Mouse (Mus musculus) adrenal gland, postnatal 10 days (tissue): ENCODE measurements around the gene Ccdc163. TPM values are rescaled to one million over a fixed set of nuclear protein-coding genes. Genes with fewer than 3 reads are reported as not detected.

Source experiments
- DNase-seq: peaks from one replicate; pipeline ENCODE4 v3.0.0; 2021; ENCODE audit warnings: mixed read lengths
- total RNA-seq, 2 experiments: library from RNA; stranded (reverse); gene quantifications; 2 replicates each; pipeline ENCODE4 v1.2.3; 2021

Ccdc163 gene
- total RNA-seq, 2 experiments from 2014 or later, result 18.6 to 20.2 TPM

DNA sequence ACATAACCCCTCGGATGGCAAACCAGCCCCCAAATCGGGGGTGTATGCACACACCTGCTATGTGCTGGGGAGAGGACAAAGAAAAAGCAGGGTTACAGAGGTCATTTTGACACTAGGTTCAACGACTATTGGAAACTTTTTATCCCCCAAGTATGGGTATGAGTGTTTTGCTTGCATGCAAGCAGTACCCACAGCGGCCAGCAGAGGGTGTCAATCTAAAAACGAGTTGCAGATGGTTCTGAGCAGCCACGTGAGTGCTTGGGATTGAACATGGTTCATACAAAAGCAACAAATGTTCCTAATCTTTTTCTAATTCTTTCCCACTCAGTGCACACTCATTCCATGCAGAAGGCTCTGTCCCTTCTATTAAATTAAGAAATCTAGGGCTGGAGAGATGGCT, 4.5 kb upstream of the Ccdc163 start:
- DNase-seq, result peak; percentile 87

- DNase-seq, result no peak
Measured at GRCm38 (mm10) chr4:116707666-116708065, 643 bp upstream of the Ccdc163 start.

GRCm38 (mm10) chr4:116708791-116709390, 582 bp downstream of the Ccdc163 start:
- no peak for DNase-seq

DNA sequence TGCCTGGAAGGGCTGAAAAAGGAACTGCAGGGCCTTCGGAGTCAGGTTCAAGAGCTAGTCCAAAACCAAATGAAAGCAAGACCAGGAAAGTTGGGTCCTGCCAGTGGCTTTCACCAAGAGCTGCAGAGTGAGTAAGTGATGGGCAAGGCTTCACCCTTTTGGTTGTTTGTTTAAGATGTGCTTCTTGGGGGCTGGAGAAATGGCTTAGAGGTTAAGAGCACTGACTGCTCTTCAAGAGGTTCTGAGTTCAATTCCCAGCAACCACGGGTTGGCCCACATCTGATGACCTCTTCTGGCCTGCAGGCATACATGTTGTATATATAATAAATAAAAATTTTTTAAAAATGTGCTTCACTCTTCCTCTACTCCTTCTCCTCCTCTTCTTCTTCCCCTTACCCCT, 1.8 kb downstream of the Ccdc163 start:
- DNase-seq, result no peak

GRCm38 (mm10) chr4:116712536-116712935, 4.2 kb downstream of the Ccdc163 start:
- DNase-seq, result no peak

DNA sequence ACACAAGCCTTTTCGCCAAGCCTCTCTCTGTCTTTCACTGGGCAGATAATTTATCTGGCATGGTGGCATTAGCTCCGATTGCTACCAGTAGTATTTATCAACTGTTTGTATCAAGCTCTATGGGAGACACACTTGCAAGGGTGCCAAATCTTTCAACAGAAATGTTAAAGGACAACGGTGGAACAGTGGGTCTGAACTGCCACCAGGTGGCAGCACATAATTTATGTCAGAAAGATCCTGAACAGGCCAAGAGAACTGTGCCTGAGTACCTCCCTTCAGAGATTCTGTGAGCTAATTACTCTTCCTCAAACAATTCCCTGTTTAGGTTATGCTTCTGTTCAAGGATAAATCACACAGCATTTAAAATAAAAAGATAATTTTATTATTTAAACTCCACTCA, 11.1 kb downstream of the Ccdc163 start:
- peak; percentile 81 for DNase-seq

DNA sequence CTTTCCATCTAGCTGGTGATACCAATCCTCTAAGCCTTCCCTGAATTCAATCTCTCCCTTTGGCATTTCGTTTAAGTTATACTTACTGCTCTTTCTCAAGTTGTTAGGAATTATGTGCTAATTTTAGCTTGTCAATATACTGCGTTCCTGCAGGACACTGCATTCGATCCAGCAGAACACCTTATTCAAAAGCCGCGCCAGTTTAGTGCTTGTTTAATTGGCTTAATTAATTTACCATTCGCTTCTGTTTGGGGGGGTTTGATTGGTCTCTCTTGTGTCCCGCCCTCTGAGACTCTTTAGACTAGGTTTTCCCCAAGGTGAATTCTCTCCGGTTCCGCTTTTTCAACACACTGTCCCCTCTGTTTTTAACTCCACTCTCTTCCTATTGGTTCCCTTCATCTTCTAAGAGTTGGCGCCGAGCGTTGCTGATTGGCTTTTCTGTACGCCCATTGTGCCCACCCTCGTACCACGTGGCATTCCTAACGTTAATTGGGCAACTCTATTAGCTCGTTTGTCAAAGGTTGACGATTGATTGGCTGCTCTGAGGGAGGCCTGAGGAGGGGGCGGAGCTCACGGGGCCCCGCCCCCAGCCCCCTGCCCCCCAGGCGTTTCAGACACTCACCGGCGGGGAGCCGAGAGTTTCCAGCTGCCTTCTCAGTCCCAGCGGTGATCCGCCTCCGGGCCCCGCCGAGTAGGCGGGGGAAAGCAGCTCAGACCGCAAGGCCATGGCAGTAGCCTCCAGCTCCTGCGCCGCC, 12.2 kb downstream of the Ccdc163 start, which contains the start of gene Tesk2:
Gene Tesk2, plus strand, starts transcription at position 606 of the 755 bp plus-strand sequence.
- peak; percentile 92 for DNase-seq

GRCm38 (mm10) chr4:116721098-116721628, 12.9 kb downstream of the Ccdc163 start:
- DNase-seq, result no peak

- DNase-seq, result no peak
Measured at GRCm38 (mm10) chr4:116722230-116722629, 13.9 kb downstream of the Ccdc163 start.

GRCm38 (mm10) chr4:116725444-116725843, 17.1 kb downstream of the Ccdc163 start:
- DNase-seq, result no peak

GRCm38 (mm10) chr4:116727401-116727800, 19.1 kb downstream of the Ccdc163 start:
- DNase-seq, result no peak

DNA sequence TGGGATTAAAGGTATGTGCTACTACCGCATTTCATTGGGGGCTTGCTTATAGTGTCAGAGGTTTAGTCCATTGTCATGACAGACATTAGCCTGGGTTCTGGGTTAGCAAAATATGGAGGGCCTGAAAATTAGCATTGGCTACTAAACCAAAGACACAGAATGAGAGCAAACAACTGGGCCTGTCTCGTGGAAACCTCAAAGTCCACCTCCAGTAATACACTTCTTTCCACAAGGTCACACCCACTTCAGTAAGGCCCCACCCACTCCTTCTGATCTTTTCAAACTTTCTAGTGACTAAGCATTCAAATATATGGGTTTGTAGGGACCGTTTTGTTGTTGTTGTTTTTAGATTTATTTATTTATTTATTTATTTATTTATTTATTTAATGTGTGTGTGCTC, 21.2 kb downstream of the Ccdc163 start:
- DNase-seq, result no peak

GRCm38 (mm10) chr4:116731077-116731476, 22.8 kb downstream of the Ccdc163 start:
- DNase-seq, result no peak

- DNase-seq, result no peak
Measured at GRCm38 (mm10) chr4:116732355-116732754, 24.0 kb downstream of the Ccdc163 start.

DNA sequence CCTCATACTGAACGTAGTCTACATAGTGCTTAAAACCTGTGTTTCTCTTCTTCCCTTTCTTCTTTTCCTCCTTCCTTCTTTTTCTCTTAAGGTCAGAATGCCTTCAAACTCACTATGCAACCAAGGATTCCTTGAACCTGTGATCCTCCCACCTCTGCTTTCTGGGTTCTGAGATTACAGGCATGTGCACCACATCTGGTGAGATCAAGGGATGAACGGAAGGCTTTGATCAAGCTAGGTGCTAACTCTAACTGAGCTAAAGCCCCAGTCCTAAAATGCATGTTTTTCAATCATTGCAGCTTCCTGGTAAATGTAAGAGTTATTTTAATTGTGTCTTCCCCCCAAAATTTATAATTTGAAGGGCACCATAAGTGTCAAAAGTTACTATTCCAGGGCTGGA, 26.7 kb downstream of the Ccdc163 start:
- no peak for DNase-seq

DNA sequence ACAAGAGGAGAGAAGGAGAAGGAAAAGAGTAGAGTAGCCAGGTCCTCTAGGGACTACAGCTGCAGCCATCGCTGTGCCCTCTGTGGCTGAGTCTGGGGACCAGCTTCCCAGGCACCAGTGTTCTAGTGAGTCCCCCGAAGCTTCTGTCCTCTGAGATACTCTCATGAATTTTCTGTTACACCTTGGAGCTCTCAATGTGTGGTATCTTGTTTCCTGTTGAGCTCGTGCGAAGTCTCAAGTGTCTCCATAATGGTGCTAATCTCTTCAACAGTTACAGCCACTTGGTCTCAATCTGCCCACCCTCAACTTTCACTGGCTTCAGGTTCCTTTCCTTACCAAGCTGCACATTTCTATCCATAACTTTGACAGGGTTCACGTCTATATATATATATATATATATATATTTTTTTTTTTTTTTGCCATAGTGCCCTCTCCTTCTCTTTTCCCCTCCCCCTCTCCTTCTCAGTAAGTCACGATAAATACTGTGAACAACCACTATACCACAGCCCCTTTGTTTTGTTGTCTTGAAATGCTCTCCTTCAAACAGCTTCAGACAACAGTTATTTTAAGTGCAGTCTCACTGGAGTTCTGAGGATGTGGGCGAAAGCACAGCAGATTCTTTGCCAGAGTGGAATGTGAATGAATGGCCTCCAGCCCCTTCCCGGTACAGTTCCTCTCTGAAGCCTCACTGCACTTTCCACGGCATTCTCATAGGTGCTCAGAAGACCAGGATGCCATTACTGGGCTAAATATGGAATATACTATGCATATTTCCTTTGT, 30.9 kb downstream of the Ccdc163 start:
- DNase-seq, result no peak

GRCm38 (mm10) chr4:116749750-116750149, 41.4 kb downstream of the Ccdc163 start:
- DNase-seq, result no peak

- no peak for DNase-seq
Measured at GRCm38 (mm10) chr4:116761914-116762313, 53.6 kb downstream of the Ccdc163 start.

GRCm38 (mm10) chr4:116764001-116764400, 55.7 kb downstream of the Ccdc163 start:
- DNase-seq, result no peak

DNA sequence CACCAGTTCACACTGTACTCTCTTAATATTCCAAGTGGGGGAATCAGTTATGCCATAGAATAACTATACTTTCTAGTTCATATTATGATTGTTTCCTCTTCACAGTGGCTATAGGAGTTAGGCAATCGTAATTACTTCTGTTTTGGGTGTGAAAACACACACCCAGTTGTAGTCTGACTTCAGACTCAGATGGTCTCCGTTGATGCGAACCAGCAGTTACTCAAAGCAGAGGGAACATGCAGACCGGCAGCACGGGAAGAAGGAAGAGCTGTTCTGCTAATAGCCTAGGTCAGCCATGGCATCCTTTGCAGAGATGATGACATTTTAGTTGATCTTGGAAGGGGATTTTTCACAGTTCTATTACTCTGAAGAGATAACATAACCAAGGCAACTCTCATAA, 60.2 kb downstream of the Ccdc163 start:
- DNase-seq, result no peak

- no peak for DNase-seq
Measured at GRCm38 (mm10) chr4:116769060-116769459, 60.8 kb downstream of the Ccdc163 start.

DNA sequence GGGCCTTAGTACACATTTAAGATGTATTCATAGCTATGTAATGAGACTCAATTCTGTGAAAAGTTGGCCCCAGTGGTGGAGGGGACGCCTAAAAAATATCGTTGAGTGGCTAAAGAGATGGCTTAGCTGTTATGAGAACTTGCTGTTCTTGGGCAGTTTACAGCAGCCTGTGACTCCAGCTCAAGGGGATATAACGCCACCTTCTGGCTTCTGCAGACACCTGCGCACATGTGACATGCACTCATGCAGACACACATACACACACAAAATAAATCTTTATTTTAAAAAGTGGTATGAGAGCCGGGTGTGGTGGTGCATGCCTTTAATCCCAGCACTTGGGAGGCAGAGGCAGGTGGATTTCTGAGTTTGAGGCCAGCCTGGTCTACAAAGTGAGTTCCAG, 68.1 kb downstream of the Ccdc163 start:
- no peak for DNase-seq

DNA sequence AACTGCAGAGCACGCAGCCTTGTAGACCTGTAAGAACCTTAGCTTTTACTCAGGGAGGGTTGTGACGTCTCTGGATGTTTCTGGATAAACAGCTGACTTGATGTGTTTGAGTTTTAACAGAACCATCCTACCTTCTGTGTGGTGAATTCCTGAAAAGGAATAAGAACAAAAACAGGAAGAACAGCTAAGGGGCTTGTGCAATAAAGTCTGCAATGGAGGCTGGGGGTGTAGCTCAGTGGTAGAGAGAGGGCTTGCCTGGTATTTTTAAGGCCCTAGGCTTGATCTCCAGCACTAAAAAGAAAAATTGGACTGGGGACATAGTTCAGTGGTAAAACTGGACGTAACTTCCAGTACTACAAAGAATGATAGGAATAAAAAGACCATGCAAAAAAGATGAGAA, 68.8 kb downstream of the Ccdc163 start:
- DNase-seq, result no peak
